Mouse (Mus musculus) urinary bladder, adult 18-20 months (tissue): Measurements from ENCODE around the gene Dpp6.

Source experiments
- DNase-seq, 2 experiments: peaks; one replicate each; pipeline ENCODE4 v3.0.0; 2022; ENCODE audit warnings: low spot score in 2 of 2, mixed read lengths in 2 of 2

The Dpp6 gene

GRCm38 (mm10) chr5:27671487-27671886, 854.5 kb downstream of the Dpp6 start:
- DNase-seq: no peak

GRCm38 (mm10) chr5:27677247-27677666, 860.3 kb downstream of the Dpp6 start:
- DNase-seq: no peak

- no peak for DNase-seq
These were observed 862.1 kb downstream of the Dpp6 start for GRCm38 (mm10) chr5:27679151-27679550.

- DNase-seq: peak in 1 of 2 experiments; percentile 15
These were observed 863.5 kb downstream of the Dpp6 start for GRCm38 (mm10) chr5:27680476-27680875.

- no peak for DNase-seq
These were observed 868.2 kb downstream of the Dpp6 start for GRCm38 (mm10) chr5:27685162-27685561.

GRCm38 (mm10) chr5:27685923-27686322, 868.9 kb downstream of the Dpp6 start:
- DNase-seq: no peak

GRCm38 (mm10) chr5:27687311-27687710, 870.3 kb downstream of the Dpp6 start:
- no peak for DNase-seq

GRCm38 (mm10) chr5:27702482-27702881, 885.5 kb downstream of the Dpp6 start:
- DNase-seq: no peak

GRCm38 (mm10) chr5:27705020-27705419, 888.0 kb downstream of the Dpp6 start:
- no peak for DNase-seq

GRCm38 (mm10) chr5:27706551-27706950, 889.5 kb downstream of the Dpp6 start:
- DNase-seq: no peak

- no peak for DNase-seq
These were observed 890.3 kb downstream of the Dpp6 start for GRCm38 (mm10) chr5:27707283-27707682.

- no peak for DNase-seq
These were observed 891.2 kb downstream of the Dpp6 start for GRCm38 (mm10) chr5:27708209-27708608.

- no peak for DNase-seq
These were observed 894.6 kb downstream of the Dpp6 start for GRCm38 (mm10) chr5:27711461-27712192.

GRCm38 (mm10) chr5:27714356-27714755, 897.4 kb downstream of the Dpp6 start:
- DNase-seq: no peak

- no peak for DNase-seq
These were observed 899.0 kb downstream of the Dpp6 start for GRCm38 (mm10) chr5:27716026-27716425.

- DNase-seq: no peak
These were observed 900.3 kb downstream of the Dpp6 start for GRCm38 (mm10) chr5:27717301-27717700.

GRCm38 (mm10) chr5:27719311-27719710, 902.3 kb downstream of the Dpp6 start:
- no peak for DNase-seq

- DNase-seq: no peak
These were observed 907.5 kb downstream of the Dpp6 start for GRCm38 (mm10) chr5:27724460-27724859.

GRCm38 (mm10) chr5:27730666-27731065, 913.7 kb downstream of the Dpp6 start:
- no peak for DNase-seq

GRCm38 (mm10) chr5:27731392-27731791, 914.4 kb downstream of the Dpp6 start:
- DNase-seq: no peak

- no peak for DNase-seq
These were observed 915.4 kb downstream of the Dpp6 start for GRCm38 (mm10) chr5:27732288-27732868.

- peak; percentile 8 to 10 for DNase-seq
These were observed 920.2 kb downstream of the Dpp6 start for GRCm38 (mm10) chr5:27737168-27737567.

- no peak for DNase-seq
These were observed 922.2 kb downstream of the Dpp6 start for GRCm38 (mm10) chr5:27739216-27739615.
